Mouse (Mus musculus): ENCODE results near the gene Zfp770. TPM values are rescaled to one million over a fixed set of nuclear protein-coding genes. Genes with fewer than 3 reads are reported as not detected.

The Zfp770 gene
- total and polyA plus RNA-seq, 2 experiments from 2014 or later: 6.2 to 13.3 TPM

DNA sequence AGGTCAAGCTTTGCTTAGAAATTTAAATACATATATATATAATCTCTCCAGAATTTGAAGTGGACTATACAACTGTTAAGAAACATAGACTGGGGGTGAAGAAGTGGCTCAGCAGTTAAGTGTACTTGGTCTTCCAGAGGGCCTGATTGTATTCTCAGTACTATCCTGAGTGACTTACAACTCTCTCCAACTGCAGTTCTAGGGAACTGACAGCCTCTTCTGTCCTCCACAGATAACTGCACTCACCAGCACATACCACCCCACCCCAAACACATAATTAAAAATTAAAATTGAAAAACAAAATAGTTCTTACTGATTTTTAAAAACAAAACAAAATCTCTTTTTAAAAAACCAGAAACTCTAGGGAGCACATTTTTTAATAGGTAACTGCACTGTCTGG is 28.0 kb downstream of the Zfp770 start:
- Histone ChIP-seq H3K27me3 (ENCODE audit: insufficient read depth, low read length) (no peaks in the 10 kb centered on the region), H3K4me1 (ENCODE audit: insufficient read depth, low read length) (peaks cover 8% of the 10 kb centered on the region), H3K27ac (no peak overlapping the region), H3K9ac (replicated peaks; ENCODE audit: low read length) (no peak overlapping the region), H3K4me2 (ENCODE audit: low read depth, low read length) (0 out of 2 replicates have a peak overlapping the region, but pooled peaks have one; percentile 91), H3K9me3 (ENCODE audit: low read length) (no peaks in the 10 kb centered on the region), H3K36me3 (ENCODE audit: insufficient read depth, low read length) (no peaks in the 10 kb centered on the region), H3K4me3 (ENCODE audit: low read length) (no peak overlapping the region)
- no peak for ATAC-seq
- DNase-seq (ENCODE audit: low spot score): no peak
- no peak for TF ChIP-seq CTCF (IDR thresholded peaks at IDR 0.05; ENCODE audit: low read depth)

DNA sequence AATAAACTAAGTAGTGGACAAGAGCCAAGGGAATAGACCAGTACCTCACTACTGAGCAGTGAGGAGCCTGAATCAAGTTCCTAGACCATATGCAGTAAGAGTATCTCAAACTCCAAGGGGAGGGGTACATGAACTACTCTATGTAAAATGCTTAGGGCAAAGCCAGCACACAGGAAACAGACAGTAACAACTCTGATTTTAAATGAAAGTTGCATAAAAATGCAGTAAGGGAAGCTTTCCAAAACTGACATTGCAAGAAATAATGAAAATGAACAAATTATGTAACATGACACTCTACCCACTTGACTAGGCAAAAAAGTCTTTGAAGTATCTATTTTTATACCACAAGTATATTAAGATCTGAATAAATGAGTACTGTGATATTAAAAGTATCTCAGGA is 33.4 kb downstream of the Zfp770 start:
- no peaks in the 10 kb centered on the region for H3K4me1 ChIP-seq (ENCODE audit: insufficient read depth, low read length)
- H3K27me3 ChIP-seq (ENCODE audit: insufficient read depth, low read length): no peaks in the 10 kb centered on the region
- H3K4me2 ChIP-seq (ENCODE audit: low read depth, low read length): no peak overlapping the region
- H3K9ac ChIP-seq (replicated peaks; ENCODE audit: low read length): no peak overlapping the region
- no peak overlapping the region for H3K27ac ChIP-seq
- no peak for TF ChIP-seq CTCF (IDR thresholded peaks at IDR 0.05; ENCODE audit: low read depth)
- peaks cover 7% of the 10 kb centered on the region; the same call in 1 of the 2 replicates for H3K36me3 ChIP-seq (ENCODE audit: insufficient read depth, low read length)
- DNase-seq (ENCODE audit: low spot score) (no peak), ATAC-seq (no peak)
- H3K4me3 ChIP-seq (ENCODE audit: low read length): no peak overlapping the region
- no peaks in the 10 kb centered on the region for H3K9me3 ChIP-seq (ENCODE audit: low read length)

DNA sequence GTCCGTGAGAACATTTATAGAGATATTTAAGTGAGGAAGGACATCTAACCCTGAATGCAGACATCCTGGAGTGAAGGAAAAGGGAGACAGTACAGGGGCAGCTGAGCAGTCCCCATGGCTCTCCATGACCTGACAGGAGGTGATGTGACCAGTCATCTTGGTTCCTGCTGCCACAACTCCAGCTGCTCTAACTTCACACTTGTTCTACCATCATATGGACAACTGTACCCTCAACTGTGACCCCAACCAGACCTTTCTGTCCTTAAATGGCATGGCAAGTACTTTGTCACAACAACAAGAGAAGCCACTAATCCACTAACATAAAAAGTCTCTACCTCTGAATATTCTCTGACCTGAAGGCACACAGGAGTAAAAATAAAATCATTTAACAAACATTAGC is 39.3 kb downstream of the Zfp770 start:
- Histone ChIP-seq H3K4me1 (ENCODE audit: insufficient read depth, low read length) (no peaks in the 10 kb centered on the region), H3K4me3 (ENCODE audit: low read length) (no peak overlapping the region), H3K36me3 (ENCODE audit: insufficient read depth, low read length) (peaks cover 23% of the 10 kb centered on the region; the same call in 1 of the 2 replicates), H3K27me3 (ENCODE audit: insufficient read depth, low read length) (no peaks in the 10 kb centered on the region), H3K4me2 (ENCODE audit: low read depth, low read length) (no peak overlapping the region), H3K9ac (replicated peaks; ENCODE audit: low read length) (no peak overlapping the region), H3K27ac (no peak overlapping the region), H3K9me3 (ENCODE audit: low read length) (no peaks in the 10 kb centered on the region)
- DNase-seq (ENCODE audit: low spot score) (no peak), ATAC-seq (no peak)
- TF ChIP-seq CTCF (IDR thresholded peaks at IDR 0.05; ENCODE audit: low read depth): no peak
- 71% methylated on average over 1 of the region's 1 CpGs for WGBS

DNA sequence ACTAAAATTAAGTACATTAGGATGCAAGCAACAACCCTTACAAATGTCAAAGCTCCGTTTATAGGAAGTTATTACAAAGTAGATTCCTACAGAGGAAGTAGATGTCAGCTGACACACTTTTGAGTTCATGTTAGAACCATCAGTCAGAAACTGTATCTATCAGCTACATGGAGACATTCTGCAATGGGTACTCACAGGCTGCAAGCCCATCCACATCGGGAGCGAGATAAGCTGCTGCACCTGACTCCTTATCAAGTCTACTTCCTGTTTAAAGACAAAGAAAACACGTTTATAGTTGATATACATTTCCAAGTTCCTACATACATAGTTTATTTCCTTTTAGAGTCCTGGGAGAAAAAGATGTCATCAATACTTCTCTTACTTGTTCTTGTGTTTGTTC is 43.9 kb downstream of the Zfp770 start:
- 93% methylated on average over 4 of the region's 4 CpGs for WGBS
- H3K36me3 ChIP-seq (ENCODE audit: insufficient read depth, low read length): peaks cover 34% of the 10 kb centered on the region
- H3K9me3 ChIP-seq (ENCODE audit: low read length): no peaks in the 10 kb centered on the region
- H3K4me2 ChIP-seq (ENCODE audit: low read depth, low read length): no peak overlapping the region
- TF ChIP-seq CTCF (IDR thresholded peaks at IDR 0.05; ENCODE audit: low read depth): no peak
- no peak overlapping the region for H3K9ac ChIP-seq (replicated peaks; ENCODE audit: low read length)
- H3K27me3 ChIP-seq (ENCODE audit: insufficient read depth, low read length): no peaks in the 10 kb centered on the region
- H3K27ac ChIP-seq: no peak overlapping the region
- DNase-seq (ENCODE audit: low spot score) (no peak), ATAC-seq (no peak)
- no peaks in the 10 kb centered on the region for H3K4me1 ChIP-seq (ENCODE audit: insufficient read depth, low read length)
- H3K4me3 ChIP-seq (ENCODE audit: low read length): no peak overlapping the region

DNA sequence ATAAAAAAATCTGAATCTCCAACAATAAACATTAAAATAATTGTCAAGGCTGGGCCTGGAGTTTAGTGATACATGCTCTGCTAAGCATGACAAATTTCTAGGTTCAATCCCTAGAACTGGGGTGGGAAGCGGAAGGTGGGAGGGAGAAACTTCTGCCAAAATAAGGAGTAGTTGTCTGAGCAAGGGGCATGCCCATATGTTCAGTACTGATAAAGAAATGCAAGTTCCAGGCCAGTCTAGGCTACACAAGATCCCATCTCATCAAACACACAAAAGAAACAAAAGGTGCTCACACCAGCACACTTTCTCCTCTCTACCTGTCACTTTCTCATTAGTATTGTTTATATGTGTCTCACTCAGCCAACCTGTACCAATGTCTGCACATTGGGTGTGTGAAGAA is 44.6 kb downstream of the Zfp770 start:
- Histone ChIP-seq H3K4me2 (ENCODE audit: low read depth, low read length) (no peak overlapping the region), H3K27me3 (ENCODE audit: insufficient read depth, low read length) (no peaks in the 10 kb centered on the region), H3K36me3 (ENCODE audit: insufficient read depth, low read length) (peaks cover 31% of the 10 kb centered on the region), H3K4me1 (ENCODE audit: insufficient read depth, low read length) (no peaks in the 10 kb centered on the region), H3K27ac (no peak overlapping the region), H3K9me3 (ENCODE audit: low read length) (no peaks in the 10 kb centered on the region), H3K4me3 (ENCODE audit: low read length) (no peak overlapping the region), H3K9ac (replicated peaks; ENCODE audit: low read length) (no peak overlapping the region)
- no peak for DNase-seq (ENCODE audit: low spot score)
- no peak for ATAC-seq
- TF ChIP-seq CTCF (IDR thresholded peaks at IDR 0.05; ENCODE audit: low read depth): no peak
- 97% methylated on average over 1 of the region's 1 CpGs for WGBS

DNA sequence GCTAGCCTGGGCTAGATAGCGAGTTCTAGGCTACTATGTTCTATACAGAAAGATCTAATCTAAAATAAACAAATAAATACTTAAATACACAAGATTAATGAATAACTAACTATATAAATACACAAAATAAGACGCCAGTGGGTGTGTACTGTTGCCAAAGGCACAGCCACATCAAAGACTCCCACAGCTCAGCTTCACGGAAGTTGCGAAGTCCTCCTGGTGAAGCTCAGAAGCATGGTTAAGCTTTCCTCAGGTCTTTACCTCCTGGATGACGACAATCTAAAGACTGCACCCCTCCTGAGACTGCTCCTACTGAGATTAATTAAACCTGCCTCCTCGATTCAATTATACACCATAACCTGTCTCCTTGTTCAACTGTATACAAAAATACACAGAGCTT is 48.0 kb downstream of the Zfp770 start:
- DNase-seq (ENCODE audit: low spot score) (no peak), ATAC-seq (no peak)
- Histone ChIP-seq H3K9ac (replicated peaks; ENCODE audit: low read length) (no peak overlapping the region), H3K27ac (no peak overlapping the region), H3K4me3 (ENCODE audit: low read length) (no peak overlapping the region), H3K9me3 (ENCODE audit: low read length) (no peaks in the 10 kb centered on the region), H3K27me3 (ENCODE audit: insufficient read depth, low read length) (no peaks in the 10 kb centered on the region), H3K36me3 (ENCODE audit: insufficient read depth, low read length) (peaks cover 40% of the 10 kb centered on the region), H3K4me1 (ENCODE audit: insufficient read depth, low read length) (no peaks in the 10 kb centered on the region), H3K4me2 (ENCODE audit: low read depth, low read length) (no peak overlapping the region)
- TF ChIP-seq CTCF (IDR thresholded peaks at IDR 0.05; ENCODE audit: low read depth): no peak
- WGBS: 85% methylated on average over 6 of the region's 6 CpGs

DNA sequence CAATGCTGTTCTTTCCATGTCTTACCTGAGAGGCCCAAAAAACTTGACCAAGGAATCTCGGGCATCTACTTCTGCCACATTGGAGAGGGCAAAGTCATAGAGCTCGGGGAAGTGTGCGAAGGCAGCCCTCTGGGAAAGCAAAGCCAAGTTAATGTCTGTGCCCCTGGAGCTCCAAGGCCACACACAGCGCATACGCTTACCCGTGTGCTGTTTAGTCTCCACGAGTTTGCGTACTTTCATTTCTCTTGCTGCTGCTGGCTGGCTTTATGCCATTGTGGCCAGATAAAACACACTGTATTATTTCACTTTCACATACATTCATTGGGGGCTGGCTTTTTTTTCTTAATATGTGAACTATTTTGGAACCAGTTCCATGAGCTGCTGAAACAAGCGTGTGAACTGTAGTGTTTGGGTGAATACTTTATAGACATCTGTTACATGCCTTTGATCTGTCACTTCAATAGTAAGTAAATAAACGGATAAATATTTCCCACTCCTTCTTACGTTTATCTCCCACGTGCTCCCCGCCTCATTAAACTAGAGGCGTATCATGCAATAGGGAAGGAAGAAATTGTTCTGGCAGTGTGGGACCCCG is 54.3 kb downstream of the Zfp770 start:
- DNase-seq (ENCODE audit: low spot score) (no peak), ATAC-seq (no peak)
- Histone ChIP-seq H3K36me3 (ENCODE audit: insufficient read depth, low read length) (peaks cover 52% of the 10 kb centered on the region), H3K4me1 (ENCODE audit: insufficient read depth, low read length) (no peaks in the 10 kb centered on the region), H3K27me3 (ENCODE audit: insufficient read depth, low read length) (no peaks in the 10 kb centered on the region), H3K4me2 (ENCODE audit: low read depth, low read length) (no peak overlapping the region), H3K27ac (no peak overlapping the region), H3K9ac (replicated peaks; ENCODE audit: low read length) (no peak overlapping the region), H3K4me3 (ENCODE audit: low read length) (no peak overlapping the region), H3K9me3 (ENCODE audit: low read length) (no peaks in the 10 kb centered on the region)
- WGBS: 89% methylated on average over 15 of the region's 15 CpGs
- no peak for TF ChIP-seq CTCF (IDR thresholded peaks at IDR 0.05; ENCODE audit: low read depth)

Measured in hindbrain, postnatal 0 days (tissue).